Mouse (Mus musculus) heart, adult 18-20 months (tissue): ENCODE measurements around the gene Gpc6. TPM values are rescaled to one million over a fixed set of nuclear protein-coding genes. Genes with fewer than 3 reads are reported as not detected.

Experiments used
- DNase-seq, 2 experiments: peaks; one replicate each; pipeline ENCODE4 v3.0.0; 2021 to 2022; ENCODE audit warnings: mixed read lengths in 1 of 2
- total RNA-seq, 2 experiments: library from RNA; stranded (reverse); gene quantifications; 2 replicates each; pipeline ENCODE4 v1.2.3; 2021

Gene Gpc6
- total RNA-seq, 2 experiments from 2014 or later: 9.7 to 10.5 TPM

DNA sequence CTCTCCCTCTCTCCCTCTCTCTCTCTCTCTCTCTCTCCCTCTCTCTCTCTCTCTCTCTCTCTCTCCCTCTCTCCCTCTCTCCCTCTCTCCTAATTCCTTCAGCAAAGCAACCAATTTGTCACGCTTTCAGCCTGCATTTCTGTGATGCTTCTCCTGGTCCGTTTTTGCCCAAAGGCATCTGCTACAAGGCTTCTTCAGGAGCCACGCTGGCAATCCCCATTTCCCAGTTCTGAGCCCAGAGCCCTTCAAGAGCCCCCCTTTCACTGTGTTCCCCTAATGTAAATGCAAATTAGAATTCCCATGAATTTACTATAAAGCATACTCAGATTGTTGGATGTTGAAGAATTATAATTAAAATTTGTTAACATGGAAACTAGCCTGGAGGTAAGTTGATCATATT is 686.0 kb downstream of the Gpc6 start:
- DNase-seq: no peak

DNA sequence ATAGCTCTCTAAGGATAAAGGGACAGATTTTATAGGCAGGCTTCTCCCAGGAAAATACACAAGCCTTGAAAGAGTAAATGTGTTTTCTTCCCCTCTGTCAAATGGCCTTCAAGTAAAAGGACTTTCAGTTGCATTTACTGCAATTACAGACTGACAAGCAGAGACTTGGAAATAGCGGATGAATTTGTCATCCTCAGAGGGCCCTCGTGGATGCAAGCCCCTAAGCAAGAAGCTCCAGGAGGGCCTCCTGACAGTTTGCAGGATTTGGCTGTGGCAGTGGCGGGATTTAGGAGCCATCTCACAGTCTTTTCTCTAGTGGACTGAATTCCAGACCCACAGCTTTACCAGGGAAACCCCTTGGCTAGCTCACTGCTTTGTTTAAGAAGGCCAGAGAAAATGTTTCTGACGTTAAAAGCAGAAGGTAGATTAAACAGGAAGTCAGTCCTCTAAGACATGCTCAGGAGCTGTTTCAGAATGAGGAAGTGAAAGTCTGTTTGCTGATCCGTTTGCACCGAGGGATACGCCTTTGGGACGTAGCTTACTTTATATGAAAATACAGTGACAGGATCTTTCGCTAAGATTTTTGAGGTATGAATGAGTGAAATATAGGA is 700.1 kb downstream of the Gpc6 start:
- peak in 1 of 2 experiments; percentile 22 for DNase-seq

DNA sequence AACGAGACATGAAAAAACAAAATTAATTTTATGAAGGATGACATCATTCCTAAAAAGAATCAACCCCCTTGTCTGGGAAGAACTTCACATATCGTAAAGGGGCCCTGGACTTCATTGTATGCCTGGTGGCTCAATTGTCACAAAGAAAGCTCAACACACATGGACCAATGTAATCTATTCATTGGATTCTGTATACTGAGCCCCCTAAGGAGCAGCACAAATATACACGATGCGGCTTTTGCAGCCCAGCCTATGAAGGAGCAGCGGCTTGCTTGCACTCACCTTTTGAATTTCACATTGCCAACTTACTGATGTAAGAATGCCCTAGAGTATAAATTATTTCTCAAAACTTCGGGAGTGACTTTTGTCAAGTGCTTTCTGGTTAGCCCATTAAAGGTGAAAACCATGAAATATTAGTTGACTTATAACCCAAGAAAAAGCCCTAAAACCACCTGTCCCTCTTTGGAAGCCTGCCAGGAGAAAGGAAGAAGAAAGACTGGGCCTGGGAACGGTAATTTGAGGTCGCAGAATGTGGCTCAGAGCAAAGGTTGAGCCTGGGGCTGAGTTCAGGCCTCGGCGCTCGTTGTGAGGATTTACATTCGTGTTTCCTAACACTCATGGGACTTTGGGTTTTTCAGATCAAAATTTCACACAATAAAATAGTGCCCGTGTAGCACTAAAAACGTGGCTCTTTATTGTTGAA is 709.3 kb downstream of the Gpc6 start:
- DNase-seq: no peak

- no peak for DNase-seq
Measured at GRCm38 (mm10) chr14:117641853-117642252, 716.7 kb downstream of the Gpc6 start.

- DNase-seq: no peak
Measured at GRCm38 (mm10) chr14:117643069-117643468, 718.0 kb downstream of the Gpc6 start.

GRCm38 (mm10) chr14:117648199-117648960 is 723.3 kb downstream of the Gpc6 start:
- peak; percentile 53 to 58 for DNase-seq

GRCm38 (mm10) chr14:117650141-117650540 is 725.0 kb downstream of the Gpc6 start:
- no peak for DNase-seq

DNA sequence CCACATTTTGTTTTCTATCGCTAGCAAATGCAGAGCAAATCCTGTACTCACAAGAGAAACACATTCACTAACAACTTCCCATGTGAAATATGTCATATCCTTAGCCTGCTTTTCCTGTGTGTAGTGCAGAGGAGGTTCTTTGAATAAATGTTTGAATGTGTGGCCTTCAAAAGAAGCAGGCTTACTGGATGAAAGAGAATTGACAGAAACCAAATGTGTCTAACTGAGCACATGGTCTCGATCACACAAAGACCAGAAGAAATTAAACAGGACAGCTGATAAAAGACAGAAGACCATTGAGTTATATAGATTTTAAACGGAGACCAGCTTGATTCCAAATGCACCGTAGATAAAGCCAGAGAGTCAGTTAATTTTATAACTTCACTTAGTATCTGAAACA is 726.2 kb downstream of the Gpc6 start:
- no peak for DNase-seq

DNA sequence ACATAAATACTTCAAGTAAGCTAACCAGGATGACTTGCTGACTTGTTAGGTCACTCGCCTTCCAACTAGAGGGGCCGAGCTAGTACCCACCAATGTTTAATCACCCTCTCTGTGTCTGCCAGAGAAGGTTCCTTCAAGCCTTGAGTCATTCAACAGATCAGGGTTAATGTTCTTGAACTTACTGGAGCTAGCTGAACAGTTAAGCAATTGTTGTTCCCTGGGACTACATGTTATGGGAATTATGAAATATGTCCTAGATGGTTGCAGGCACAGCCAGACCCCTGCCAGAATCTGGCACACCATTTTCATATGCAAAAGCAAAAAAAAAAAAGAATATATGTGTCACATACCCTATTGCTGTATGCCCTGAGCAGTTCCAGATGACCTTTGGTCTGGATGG is 726.8 kb downstream of the Gpc6 start:
- no peak for DNase-seq

- no peak for DNase-seq
Measured at GRCm38 (mm10) chr14:117655382-117655781, 730.3 kb downstream of the Gpc6 start.

GRCm38 (mm10) chr14:117659198-117659761 is 734.2 kb downstream of the Gpc6 start:
- no peak for DNase-seq

DNA sequence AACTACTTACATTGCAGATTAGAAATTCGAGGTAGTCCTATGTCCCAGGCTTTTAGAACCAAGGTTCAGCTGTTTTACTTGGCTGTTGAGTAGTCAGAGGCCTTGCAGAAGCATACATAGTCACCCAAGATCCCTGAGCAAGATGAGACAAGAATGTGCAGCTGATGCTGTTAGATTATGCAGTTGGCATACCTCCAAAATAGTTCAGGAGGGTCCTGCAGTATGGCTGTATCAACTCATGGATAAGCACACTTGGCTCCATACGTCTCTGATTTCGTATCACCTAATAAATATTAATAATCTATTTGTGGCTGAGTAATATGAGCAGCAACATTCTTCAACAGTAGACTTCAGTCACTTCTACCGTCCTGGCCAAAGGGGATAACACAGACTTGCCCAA is 737.1 kb downstream of the Gpc6 start:
- DNase-seq: no peak

DNA sequence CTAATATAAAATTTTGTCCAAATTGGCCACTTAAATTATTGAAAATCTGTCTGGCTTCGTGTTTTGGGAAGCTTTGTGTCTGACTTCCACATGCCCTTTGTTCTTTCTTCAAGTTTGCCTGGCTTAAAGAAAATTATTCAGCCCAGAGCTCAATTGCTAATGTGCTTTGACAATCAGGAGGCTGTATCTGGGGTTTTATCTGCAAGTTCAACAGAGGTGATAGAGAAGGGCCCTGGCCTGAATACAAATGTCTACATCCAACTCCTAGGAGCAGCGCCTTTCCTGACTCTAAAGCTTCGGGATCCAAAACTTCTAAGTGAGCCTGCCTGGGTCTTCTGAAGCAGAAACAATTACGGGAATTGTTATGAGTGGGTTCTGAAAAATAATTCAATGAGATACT is 739.7 kb downstream of the Gpc6 start:
- DNase-seq: no peak

DNA sequence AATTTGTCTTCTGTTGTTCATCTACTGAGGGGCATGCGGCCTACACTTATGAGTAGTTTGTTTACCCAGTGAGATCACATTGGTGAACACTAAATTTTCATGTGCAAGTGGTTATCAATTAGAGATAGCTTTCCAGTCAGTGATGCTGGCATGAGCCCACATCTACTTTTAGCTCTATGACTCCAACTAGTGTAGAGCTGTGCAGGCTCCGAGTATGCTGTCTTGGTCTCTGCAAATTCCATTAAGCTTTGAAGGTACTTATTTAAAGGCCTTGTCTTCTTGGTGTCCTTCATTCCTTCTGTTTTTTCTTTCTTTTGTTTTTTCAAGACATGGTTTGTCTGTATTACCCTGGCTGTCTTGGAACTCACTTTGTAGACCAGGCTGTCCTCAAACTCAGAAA is 741.0 kb downstream of the Gpc6 start:
- DNase-seq: peak; percentile 31 to 40

- DNase-seq: no peak
Measured at GRCm38 (mm10) chr14:117673541-117673940, 748.4 kb downstream of the Gpc6 start.

DNA sequence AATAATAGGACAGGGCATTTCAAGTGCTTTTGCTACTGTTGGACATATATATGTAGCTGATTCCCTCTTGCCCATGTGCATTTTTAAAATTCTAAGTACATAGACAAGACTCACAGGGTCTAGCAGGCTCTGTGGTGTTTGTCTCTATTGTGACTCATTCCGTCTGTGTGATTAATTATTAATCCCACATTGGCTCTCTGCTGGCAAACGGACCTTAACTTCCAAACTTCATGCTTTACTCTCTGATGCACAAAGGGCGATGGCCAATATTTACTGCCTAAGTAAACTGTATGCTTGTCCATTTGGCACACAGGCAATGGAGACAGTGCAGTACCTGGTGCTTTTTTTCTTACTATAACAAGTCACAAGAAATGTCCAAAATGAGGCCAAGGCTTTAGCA is 749.4 kb downstream of the Gpc6 start:
- DNase-seq: no peak

DNA sequence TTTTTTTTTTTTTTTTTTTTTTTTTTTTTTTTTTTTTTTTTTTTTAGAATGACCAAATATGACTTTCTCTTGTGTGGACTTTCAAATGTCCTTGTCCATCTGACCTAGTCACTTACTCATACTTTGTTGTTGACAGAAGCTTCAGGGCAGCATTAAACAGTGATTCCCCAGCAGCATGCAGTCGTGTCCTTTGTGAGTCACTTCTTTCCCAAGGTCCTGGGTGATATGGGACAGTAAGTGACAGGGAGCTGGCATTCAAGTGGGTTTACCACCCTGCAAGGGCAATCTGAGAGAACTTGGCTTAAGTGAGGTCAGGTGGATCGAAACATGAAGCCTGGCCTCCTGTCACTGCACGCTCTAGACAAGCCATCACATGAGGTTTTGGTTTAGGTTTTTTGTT is 754.8 kb downstream of the Gpc6 start:
- DNase-seq: peak; percentile 19 to 36

DNA sequence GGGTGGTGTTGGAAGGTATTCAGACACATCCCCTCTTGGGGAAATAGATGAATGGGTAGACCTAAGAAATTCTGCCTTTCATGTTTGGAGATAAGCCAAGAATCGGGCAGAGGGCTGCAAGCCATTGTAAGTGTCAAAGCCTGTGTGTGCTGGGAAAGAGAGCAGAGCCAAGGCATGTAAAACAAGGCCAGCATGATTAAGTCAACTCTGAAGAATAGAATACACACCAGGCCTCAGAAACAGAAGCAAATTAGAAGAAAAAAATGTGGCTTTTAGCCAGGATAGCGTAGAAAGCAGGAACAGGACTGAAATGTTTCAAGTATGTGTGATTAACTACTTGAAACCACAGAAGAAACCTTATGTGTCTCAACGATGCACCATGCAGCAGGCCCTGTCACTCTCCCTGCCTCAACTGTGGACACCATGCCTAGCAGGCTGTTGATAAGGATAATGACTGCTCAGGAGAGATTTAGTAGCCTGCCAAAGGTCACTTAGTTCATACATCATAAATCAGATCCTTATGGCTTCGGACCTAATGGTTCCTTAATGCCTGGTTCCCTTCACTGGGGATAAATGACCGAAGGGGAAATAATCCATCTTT is 756.3 kb downstream of the Gpc6 start:
- peak; percentile 13 to 19 for DNase-seq

DNA sequence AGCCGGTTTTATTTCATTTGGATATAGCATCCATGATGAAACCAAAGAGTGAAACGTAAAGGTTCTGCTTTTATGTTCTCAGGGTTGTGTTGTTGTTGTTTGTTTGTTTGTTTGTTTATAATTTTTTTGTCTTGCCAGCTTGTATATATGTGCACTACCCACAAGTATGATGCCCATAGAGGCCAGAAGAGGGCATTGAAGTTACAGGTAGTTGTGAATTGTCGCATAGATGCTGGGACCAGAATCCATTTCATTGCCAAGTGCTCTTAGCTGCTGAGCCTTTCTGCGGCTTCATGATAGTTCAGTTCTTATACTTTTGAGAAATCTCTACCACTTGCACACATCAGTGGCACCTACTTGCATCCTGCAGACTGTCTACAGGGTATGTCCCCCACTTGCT is 758.0 kb downstream of the Gpc6 start:
- DNase-seq: no peak

- no peak for DNase-seq
Measured at GRCm38 (mm10) chr14:117689848-117690247, 764.7 kb downstream of the Gpc6 start.

- no peak for DNase-seq
Measured at GRCm38 (mm10) chr14:117695565-117695964, 770.5 kb downstream of the Gpc6 start.

DNA sequence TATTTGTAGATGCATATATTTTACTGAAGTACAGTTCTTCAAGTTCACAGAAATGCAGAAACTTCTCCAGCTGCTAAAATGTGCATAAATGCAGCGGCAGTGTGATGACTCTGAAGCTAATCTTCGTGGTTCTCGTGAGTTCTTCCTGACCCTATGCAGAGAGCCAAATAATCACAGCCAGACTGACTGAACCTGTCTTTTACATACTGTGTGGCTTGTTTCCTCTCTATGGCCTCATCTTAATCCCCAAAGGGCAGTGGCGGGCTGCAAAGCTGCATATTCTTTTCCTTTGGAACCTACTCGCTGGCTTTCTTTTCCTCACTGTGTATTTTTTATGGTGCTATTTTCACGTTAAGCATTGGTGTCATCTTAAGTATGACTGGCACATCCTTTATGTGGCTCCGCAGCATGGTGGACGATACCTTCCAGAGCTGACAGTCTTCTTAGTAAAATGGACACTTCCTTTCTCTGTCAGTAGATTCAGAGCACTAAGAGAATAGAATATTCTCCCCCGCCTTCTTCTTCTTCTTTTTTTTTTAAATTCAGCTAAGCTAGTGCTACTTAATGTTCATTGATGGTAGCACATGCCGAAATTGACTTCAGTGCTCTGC is 775.7 kb downstream of the Gpc6 start:
- DNase-seq: no peak
